Mouse (Mus musculus): Measurements from ENCODE around the gene Pyroxd2. TPM values are rescaled to one million over a fixed set of nuclear protein-coding genes. Genes with fewer than 3 reads are reported as not detected.
A peak's percentile ranks its signal among the peaks of the same experiment; 100 is the strongest.
"Not testable (repeated sequence)": the region's sequence is repeated elsewhere in the genome, so short reads cannot be mapped to it uniquely, and the experiment has no call there.

The Pyroxd2 gene
- 0.52 and 0.53 TPM in 2 replicates for polyA plus RNA-seq (2014; fragmentation: Nextera tagmentation; extraction: Ambion mirVana)

DNA sequence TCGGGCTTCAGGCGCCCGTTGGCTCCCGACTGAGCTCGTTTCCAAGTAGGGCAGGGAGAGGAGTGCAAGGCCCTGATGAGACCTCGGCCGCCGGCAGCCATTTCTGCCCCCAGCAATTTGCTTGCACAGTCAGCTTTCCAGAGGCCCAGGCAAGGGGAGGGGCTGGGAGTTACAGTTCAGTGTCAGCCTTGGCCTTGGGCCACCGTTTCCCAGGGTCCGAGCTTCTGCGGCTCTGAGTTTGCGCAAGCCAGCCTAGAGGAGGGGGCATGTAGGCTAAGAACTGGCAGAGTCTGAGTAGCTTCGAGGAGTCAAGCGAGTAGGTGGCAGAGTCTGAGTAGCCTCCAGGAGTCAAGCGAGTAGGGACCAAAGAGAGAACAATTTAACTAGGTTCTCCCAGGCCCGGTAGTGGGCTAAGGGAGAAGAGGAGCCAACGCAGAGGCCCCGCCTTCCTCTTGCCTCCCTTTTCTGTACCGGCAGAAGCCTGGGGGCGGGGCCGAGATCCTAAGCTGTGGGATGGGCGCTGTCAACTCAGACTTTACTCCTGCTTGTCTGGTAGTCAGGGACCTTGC, at the start of gene Pyroxd2:
TSS of gene Pyroxd2 (minus strand) at position 413 of the 569 bp plus-strand sequence.
- Histone ChIP-seq H3K4me2 (ENCODE audit: low read depth, low read length) (peak within 1 kb of the TSS; percentile 61), H3K36me3 (replicated peaks; ENCODE audit: control insufficient read depth, insufficient read depth, low read depth, low read length) (no peaks in the 10 kb centered on the region), H3K27ac (replicated peaks; ENCODE audit: low read depth, low read length) (no peak within 1 kb of the TSS; the same call in 1 of the 2 replicates), H3K4me1 (ENCODE audit: control insufficient read depth, insufficient read depth, low read length) (no peaks in the 10 kb centered on the region), H3K9me3 (replicated peaks; ENCODE audit: control insufficient read depth, low read length) (no peaks in the 10 kb centered on the region), H3K4me3 (ENCODE audit: low read depth, low read length) (peak within 1 kb of the TSS; percentile 28), H3K9ac (replicated peaks; ENCODE audit: low read length) (peak within 1 kb of the TSS; percentile 60), H3K27me3 (ENCODE audit: control insufficient read depth, insufficient read depth, low read length) (no peaks in the 10 kb centered on the region)
- peak; percentile 73 for ATAC-seq (replicated peaks; ENCODE audit: insufficient number of reproducible peaks, low FRiP score, low TSS enrichment, low read depth)
- 4% methylated on average over 22 of the region's 22 CpGs for WGBS
- peak; percentile 82 for DNase-seq (ENCODE audit: low spot score)

DNA sequence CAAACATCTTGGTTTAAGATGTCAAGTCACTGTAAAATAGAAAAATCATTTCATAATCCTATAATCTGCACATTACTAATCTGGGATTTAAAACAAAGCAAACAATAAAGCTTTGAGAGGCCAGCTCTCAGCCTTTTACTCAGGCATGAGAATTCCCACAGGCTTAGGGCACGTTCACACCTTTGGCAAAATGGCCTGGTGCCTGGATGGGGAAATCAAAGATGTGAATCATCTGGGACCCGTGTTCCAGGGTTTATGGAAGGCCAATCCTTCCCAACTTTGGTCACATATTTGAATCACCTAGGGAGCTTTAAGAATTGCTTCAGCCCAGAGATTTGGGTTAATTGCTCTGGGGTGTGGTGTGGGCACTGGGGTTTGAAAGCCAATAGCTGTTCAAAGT, 45.3 kb upstream of the Pyroxd2 start:
- no peak for DNase-seq (ENCODE audit: low spot score)
- no peak overlapping the region for H3K4me3 ChIP-seq (ENCODE audit: low read depth, low read length)
- no peaks in the 10 kb centered on the region for H3K27me3 ChIP-seq (ENCODE audit: control insufficient read depth, insufficient read depth, low read length)
- H3K27ac ChIP-seq (replicated peaks; ENCODE audit: low read depth, low read length): no peak overlapping the region
- no peak for ATAC-seq (replicated peaks; ENCODE audit: insufficient number of reproducible peaks, low FRiP score, low TSS enrichment, low read depth)
- no peak overlapping the region for H3K9ac ChIP-seq (replicated peaks; ENCODE audit: low read length)
- H3K36me3 ChIP-seq (replicated peaks; ENCODE audit: control insufficient read depth, insufficient read depth, low read depth, low read length): no peaks in the 10 kb centered on the region
- peaks cover 3% of the 10 kb centered on the region; the same call in 1 of the 2 replicates for H3K4me1 ChIP-seq (ENCODE audit: control insufficient read depth, insufficient read depth, low read length)
- WGBS: 64% methylated on average over 2 of the region's 2 CpGs
- H3K4me2 ChIP-seq (ENCODE audit: low read depth, low read length): no peak overlapping the region
- no peaks in the 10 kb centered on the region for H3K9me3 ChIP-seq (replicated peaks; ENCODE audit: control insufficient read depth, low read length)

DNA sequence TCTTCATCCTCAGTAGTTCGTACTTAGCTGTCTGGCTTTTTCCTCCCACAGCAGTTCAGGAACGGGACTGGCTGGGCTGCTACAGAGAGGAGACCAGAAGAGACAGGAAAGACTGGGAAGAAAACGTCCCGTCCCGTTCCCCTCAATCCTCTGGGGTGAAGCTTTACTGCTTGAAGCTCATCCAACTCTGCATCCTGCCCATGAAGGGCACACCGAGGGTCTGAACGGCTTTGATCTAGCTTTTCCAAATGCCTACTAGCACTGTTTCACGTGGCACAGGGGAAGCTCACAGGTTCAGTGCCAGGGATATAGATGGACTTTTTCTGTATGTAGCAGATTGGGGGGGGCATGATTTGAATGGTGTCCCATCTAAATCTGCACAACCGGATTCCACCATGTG, 43.2 kb upstream of the Pyroxd2 start:
- H3K4me1 ChIP-seq (ENCODE audit: control insufficient read depth, insufficient read depth, low read length): peaks cover 3% of the 10 kb centered on the region; the same call in 1 of the 2 replicates
- no peak overlapping the region for H3K4me3 ChIP-seq (ENCODE audit: low read depth, low read length)
- H3K27me3 ChIP-seq (ENCODE audit: control insufficient read depth, insufficient read depth, low read length): no peaks in the 10 kb centered on the region
- H3K27ac ChIP-seq (replicated peaks; ENCODE audit: low read depth, low read length): 0 out of 2 replicates have a peak overlapping the region, but pooled peaks have one; percentile 1
- no peak for ATAC-seq (replicated peaks; ENCODE audit: insufficient number of reproducible peaks, low FRiP score, low TSS enrichment, low read depth)
- H3K4me2 ChIP-seq (ENCODE audit: low read depth, low read length): peak overlapping the region; percentile 74
- H3K36me3 ChIP-seq (replicated peaks; ENCODE audit: control insufficient read depth, insufficient read depth, low read depth, low read length): no peaks in the 10 kb centered on the region
- no peaks in the 10 kb centered on the region for H3K9me3 ChIP-seq (replicated peaks; ENCODE audit: control insufficient read depth, low read length)
- no peak overlapping the region for H3K9ac ChIP-seq (replicated peaks; ENCODE audit: low read length)
- 26% methylated on average over 9 of the region's 9 CpGs for WGBS
- DNase-seq (ENCODE audit: low spot score): no peak

DNA sequence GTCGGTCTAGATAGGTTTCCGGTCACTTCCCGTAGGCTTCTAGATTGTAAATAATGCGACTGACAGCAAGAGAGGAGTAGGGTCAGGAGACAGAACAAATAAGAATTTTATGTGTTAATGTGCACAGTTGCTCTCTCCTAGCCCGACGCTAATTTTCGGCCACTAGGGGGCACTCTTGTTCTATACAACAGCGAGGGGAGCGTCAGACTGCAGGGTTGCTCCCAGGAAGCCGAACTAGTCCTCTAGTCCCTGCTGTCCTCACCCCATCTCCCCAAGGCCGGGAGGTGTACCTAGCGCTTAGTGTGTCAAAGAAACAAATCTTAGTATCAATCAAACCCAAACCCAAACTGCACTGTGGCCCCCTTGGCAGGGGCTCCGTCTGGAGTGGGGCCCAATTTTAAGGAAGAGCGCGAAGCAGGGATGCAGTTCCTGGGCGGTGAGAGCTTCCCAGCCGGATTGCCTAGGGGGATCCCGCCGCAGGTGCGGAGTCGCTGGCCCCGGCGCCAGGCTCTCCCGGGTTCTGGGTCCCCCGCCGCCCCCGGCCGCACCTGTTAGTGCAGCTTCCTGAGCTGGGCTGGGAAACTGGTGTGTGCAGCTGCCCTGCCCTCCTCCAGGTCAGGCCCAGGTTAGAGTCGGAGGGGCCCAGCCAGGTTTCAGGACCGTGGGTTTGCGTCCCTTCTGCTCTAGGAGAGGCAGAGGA, 42.5 kb upstream of the Pyroxd2 start:
- Histone ChIP-seq H3K4me1 (ENCODE audit: control insufficient read depth, insufficient read depth, low read length) (peaks cover 3% of the 10 kb centered on the region; the same call in 1 of the 2 replicates), H3K9me3 (replicated peaks; ENCODE audit: control insufficient read depth, low read length) (no peaks in the 10 kb centered on the region), H3K27ac (replicated peaks; ENCODE audit: low read depth, low read length) (no peak overlapping the region), H3K27me3 (ENCODE audit: control insufficient read depth, insufficient read depth, low read length) (no peaks in the 10 kb centered on the region), H3K4me2 (ENCODE audit: low read depth, low read length) (peak overlapping the region; percentile 74), H3K9ac (replicated peaks; ENCODE audit: low read length) (peak overlapping the region; percentile 57), H3K36me3 (replicated peaks; ENCODE audit: control insufficient read depth, insufficient read depth, low read depth, low read length) (no peaks in the 10 kb centered on the region), H3K4me3 (ENCODE audit: low read depth, low read length) (peak overlapping the region; percentile 28)
- ATAC-seq (replicated peaks; ENCODE audit: insufficient number of reproducible peaks, low FRiP score, low TSS enrichment, low read depth) (peak; percentile 77), DNase-seq (ENCODE audit: low spot score) (peak; percentile 96)
- 3% methylated on average over 31 of the region's 31 CpGs for WGBS

DNA sequence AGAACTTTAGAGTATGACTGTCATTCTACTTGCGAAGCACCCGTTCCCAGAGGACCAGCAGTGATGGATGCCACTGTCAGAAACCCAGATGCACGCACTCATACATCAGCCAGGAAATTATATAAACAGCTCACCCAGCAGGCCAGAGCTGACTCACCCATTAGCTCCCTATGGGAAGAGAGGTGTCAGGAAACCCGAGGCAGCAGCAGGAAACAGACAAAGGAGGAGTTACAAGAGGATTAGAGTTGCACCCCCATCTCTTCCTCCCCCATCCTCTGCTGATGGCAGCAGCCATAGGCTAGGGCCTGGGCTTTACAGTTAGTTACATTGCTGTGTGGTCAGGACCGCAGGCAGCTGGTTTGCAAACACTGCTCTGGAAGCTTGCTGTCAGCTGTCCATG, 35.7 kb upstream of the Pyroxd2 start:
- WGBS: 50% methylated on average over 5 of the region's 5 CpGs
- DNase-seq (ENCODE audit: low spot score) (no peak), ATAC-seq (replicated peaks; ENCODE audit: insufficient number of reproducible peaks, low FRiP score, low TSS enrichment, low read depth) (no peak)
- Histone ChIP-seq H3K27me3 (ENCODE audit: control insufficient read depth, insufficient read depth, low read length) (no peaks in the 10 kb centered on the region), H3K4me2 (ENCODE audit: low read depth, low read length) (no peak overlapping the region), H3K27ac (replicated peaks; ENCODE audit: low read depth, low read length) (no peak overlapping the region), H3K36me3 (replicated peaks; ENCODE audit: control insufficient read depth, insufficient read depth, low read depth, low read length) (no peaks in the 10 kb centered on the region), H3K4me3 (ENCODE audit: low read depth, low read length) (no peak overlapping the region), H3K9ac (replicated peaks; ENCODE audit: low read length) (no peak overlapping the region), H3K9me3 (replicated peaks; ENCODE audit: control insufficient read depth, low read length) (no peaks in the 10 kb centered on the region), H3K4me1 (ENCODE audit: control insufficient read depth, insufficient read depth, low read length) (no peaks in the 10 kb centered on the region)

DNA sequence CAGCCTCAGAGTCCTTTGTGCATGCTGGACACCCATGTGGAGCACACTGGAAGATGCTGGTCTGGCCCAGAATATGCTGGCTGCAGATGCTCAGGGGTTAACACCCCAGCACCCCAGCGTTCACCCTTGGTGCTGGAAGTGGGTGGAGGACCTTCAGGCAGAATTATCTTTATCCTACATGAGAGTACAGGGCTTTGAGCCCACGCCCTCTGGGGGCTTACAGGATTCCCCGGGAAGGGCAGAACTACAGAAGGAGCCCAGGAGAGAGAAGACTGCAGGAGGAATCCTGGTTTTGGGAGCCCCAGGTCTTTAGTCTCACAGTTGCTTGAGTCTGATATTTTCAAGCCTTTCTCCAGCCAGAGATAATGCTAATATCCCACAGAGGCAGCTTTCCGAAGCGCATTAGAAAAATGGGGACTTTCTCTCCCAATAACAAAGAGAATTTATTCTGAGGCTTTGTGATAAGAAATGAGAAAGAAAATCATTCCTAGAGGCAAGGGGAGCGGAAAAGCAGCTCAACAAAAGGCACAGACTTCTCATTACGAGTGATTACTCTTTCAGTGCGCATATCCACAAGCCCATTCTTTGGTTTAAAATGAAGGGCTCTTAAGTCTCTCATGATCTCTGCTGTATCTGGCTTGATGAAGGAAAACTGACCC, 33.1 kb upstream of the Pyroxd2 start:
- H3K4me2 ChIP-seq (ENCODE audit: low read depth, low read length): no peak overlapping the region
- no peak for ATAC-seq (replicated peaks; ENCODE audit: insufficient number of reproducible peaks, low FRiP score, low TSS enrichment, low read depth)
- no peaks in the 10 kb centered on the region for H3K9me3 ChIP-seq (replicated peaks; ENCODE audit: control insufficient read depth, low read length)
- WGBS: 54% methylated on average over 8 of the region's 8 CpGs
- no peaks in the 10 kb centered on the region for H3K36me3 ChIP-seq (replicated peaks; ENCODE audit: control insufficient read depth, insufficient read depth, low read depth, low read length)
- H3K4me3 ChIP-seq (ENCODE audit: low read depth, low read length): no peak overlapping the region
- no peaks in the 10 kb centered on the region for H3K27me3 ChIP-seq (ENCODE audit: control insufficient read depth, insufficient read depth, low read length)
- no peak for DNase-seq (ENCODE audit: low spot score)
- H3K27ac ChIP-seq (replicated peaks; ENCODE audit: low read depth, low read length): no peak overlapping the region
- no peak overlapping the region for H3K9ac ChIP-seq (replicated peaks; ENCODE audit: low read length)
- no peaks in the 10 kb centered on the region for H3K4me1 ChIP-seq (ENCODE audit: control insufficient read depth, insufficient read depth, low read length)

DNA sequence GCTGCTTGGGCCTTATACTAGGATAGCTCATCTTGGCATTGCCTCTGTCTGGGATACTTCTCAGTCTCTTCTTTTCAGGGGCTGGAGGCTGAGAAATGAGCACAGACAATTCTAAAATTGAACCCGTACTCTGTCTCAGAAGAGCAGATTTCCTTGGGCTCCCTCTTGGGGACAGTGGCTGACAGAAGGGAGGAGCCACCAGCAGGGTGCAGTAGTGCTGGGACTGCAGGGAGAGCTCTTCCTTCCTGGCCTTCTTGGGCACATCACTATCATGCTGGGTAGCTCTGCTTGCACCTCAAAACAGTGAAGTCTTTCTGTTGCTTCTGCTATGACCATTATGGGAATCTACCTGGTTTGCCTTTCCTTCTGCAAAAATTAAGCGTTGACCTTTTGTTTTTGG, 32.6 kb upstream of the Pyroxd2 start:
- no peaks in the 10 kb centered on the region for H3K27me3 ChIP-seq (ENCODE audit: control insufficient read depth, insufficient read depth, low read length)
- no peak overlapping the region for H3K4me3 ChIP-seq (ENCODE audit: low read depth, low read length)
- no peaks in the 10 kb centered on the region for H3K4me1 ChIP-seq (ENCODE audit: control insufficient read depth, insufficient read depth, low read length)
- no peak overlapping the region for H3K9ac ChIP-seq (replicated peaks; ENCODE audit: low read length)
- no peaks in the 10 kb centered on the region for H3K36me3 ChIP-seq (replicated peaks; ENCODE audit: control insufficient read depth, insufficient read depth, low read depth, low read length)
- no peak overlapping the region for H3K27ac ChIP-seq (replicated peaks; ENCODE audit: low read depth, low read length)
- ATAC-seq (replicated peaks; ENCODE audit: insufficient number of reproducible peaks, low FRiP score, low TSS enrichment, low read depth) (no peak), DNase-seq (ENCODE audit: low spot score) (no peak)
- 39% methylated on average over 2 of the region's 2 CpGs for WGBS
- no peak overlapping the region for H3K4me2 ChIP-seq (ENCODE audit: low read depth, low read length)
- H3K9me3 ChIP-seq (replicated peaks; ENCODE audit: control insufficient read depth, low read length): no peaks in the 10 kb centered on the region

DNA sequence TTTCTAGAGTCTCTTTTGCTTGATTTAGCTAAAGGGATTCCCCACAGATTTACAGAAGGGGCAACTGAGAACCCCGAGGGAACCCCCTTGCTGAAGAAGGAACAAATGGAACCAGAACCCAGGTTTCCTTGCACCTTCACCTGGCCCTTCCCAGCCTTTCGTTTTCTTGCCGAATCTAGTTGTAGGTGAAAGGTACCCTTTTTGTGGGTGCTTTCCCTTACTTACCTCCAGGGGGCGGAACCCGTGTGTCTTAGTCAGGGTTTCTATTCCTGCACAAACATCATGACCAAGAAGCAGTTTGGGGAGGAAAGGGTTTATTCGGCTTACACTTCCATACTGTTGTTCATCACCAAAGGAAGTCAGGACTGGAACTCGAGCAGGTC, 27.6 kb upstream of the Pyroxd2 start:
- Histone ChIP-seq H3K9ac (replicated peaks; ENCODE audit: low read length) (peak overlapping the region; percentile 68), H3K27ac (replicated peaks; ENCODE audit: low read depth, low read length) (peak overlapping the region; percentile 16; the same call in 1 of the 2 replicates), H3K4me3 (ENCODE audit: low read depth, low read length) (peak overlapping the region; percentile 62), H3K4me2 (ENCODE audit: low read depth, low read length) (peak overlapping the region; percentile 61)
- not testable (repeated sequence) for ATAC-seq (replicated peaks; ENCODE audit: insufficient number of reproducible peaks, low FRiP score, low TSS enrichment, low read depth); H3K36me3 ChIP-seq (replicated peaks; ENCODE audit: control insufficient read depth, insufficient read depth, low read depth, low read length); H3K27me3 ChIP-seq (ENCODE audit: control insufficient read depth, insufficient read depth, low read length); H3K4me1 ChIP-seq (ENCODE audit: control insufficient read depth, insufficient read depth, low read length); H3K9me3 ChIP-seq (replicated peaks; ENCODE audit: control insufficient read depth, low read length)
- peak; percentile 14 for DNase-seq (ENCODE audit: low spot score)
- 50% methylated on average over 7 of the region's 7 CpGs for WGBS
